Mouse (Mus musculus): ENCODE results near the gene C9.

The C9 gene

DNA sequence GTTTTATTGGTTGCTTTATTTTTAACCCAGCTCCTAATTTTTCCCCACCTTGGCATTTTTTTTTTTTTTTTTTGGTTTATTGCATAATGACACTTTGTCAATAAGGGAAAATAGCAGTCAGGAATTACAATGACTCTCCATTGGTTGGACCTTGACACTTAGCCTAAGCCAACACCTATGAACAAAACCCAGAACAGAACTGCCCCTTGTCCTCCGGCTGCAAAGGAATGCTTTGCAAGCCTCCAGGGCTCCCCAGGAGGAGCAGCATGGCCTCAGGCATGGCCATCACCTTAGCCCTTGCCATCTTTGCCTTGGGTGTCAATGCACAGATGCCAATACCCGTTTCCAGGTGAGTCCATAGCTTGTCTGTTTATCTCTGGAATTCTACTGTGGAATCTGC is at the start of gene C9:
C9 (plus strand) TSS at position 193 of the 400 bp plus-strand sequence.
- DNase-seq: no peak

GRCm38 (mm10) chr15:6398211-6398610 is 46.9 kb upstream of the C9 start:
- DNase-seq: no peak

GRCm38 (mm10) chr15:6398881-6399280 is 46.2 kb upstream of the C9 start:
- no peak for DNase-seq

- no peak for DNase-seq
These were observed 45.0 kb upstream of the C9 start for GRCm38 (mm10) chr15:6400115-6400514.

- no peak for DNase-seq
These were observed 42.7 kb upstream of the C9 start for GRCm38 (mm10) chr15:6402433-6402832.

GRCm38 (mm10) chr15:6404172-6404571 is 41.0 kb upstream of the C9 start:
- no peak for DNase-seq

DNA sequence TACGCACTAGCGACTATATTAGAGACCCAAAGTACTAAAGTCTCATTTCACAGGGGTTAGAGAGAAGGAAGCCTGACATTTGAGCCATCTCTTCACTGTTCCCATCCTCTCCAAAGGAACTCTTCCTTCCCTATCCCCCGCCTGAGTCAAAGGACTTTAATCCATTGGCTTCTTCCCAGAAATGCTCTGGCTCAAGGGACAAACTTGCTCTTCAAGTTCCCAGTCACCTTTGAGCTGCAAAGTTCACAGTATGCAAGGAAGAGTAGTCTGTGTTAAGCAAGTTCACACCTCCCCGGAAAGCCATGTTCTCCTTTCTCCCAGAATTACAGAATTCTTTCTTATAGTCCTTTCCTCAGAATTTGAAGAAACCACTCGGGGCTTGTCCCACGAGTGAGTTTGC is 38.4 kb upstream of the C9 start:
- DNase-seq: no peak

DNA sequence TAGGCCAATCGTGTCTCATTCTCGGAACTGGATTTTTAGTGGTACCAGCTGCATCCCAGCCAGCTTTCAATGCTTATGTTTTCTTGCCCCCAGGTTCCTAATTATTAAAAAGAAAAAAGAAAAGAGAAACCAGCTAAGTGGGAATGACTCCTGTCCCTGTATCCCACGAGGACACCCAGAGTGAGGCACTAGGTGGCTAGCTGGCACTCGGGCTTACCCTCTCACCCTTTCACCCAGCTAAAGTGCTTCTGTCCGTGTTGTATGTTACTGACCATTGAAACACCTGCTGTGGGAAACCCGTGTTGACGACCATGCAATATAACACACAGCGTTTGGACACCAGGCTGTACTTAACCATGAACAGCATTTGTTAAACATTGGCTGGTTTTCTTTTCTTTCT is 36.1 kb upstream of the C9 start:
- DNase-seq: no peak

GRCm38 (mm10) chr15:6410161-6410560 is 35.0 kb upstream of the C9 start:
- DNase-seq: no peak

DNA sequence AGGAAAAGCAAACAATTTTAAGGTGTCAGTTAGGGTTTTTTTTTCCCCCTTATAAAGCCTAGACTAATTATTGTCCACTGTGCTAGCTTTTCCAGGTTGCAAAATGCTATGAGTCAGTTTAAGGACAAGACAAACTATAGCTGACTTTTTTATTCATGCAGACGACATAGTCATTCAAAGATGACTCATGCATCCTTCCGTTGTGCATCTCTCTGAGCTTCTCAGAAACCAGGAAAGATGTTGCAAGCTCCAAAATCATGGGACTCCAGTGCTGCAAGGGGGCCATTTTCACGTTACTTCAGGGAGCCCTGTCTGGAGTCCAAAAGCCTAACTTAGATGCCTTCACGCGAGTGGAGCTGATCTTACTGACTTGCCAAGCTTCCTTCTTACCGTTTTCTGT is 33.8 kb upstream of the C9 start:
- no peak for DNase-seq

GRCm38 (mm10) chr15:6415317-6415716 is 29.8 kb upstream of the C9 start:
- DNase-seq: no peak

GRCm38 (mm10) chr15:6431777-6432176 is 13.3 kb upstream of the C9 start:
- no peak for DNase-seq

DNA sequence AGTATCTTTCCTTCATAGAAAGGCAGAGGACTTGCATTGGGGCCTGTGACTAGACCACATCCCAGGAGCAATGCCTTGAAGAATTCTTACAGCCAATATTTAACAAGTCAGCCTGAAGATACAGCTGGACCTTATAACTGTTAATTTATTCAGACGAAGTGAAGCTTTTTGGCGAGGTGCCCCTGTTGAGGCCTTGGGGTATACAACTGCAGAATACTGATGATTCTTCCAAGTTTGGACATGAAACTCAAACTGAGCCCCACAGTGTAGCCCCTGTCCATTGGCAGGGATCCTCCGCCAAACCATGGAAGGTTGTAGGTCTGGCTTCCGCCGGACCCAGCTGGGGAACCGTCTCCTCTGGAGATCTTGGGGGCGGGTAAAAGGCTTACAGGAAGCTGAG is 12.7 kb upstream of the C9 start:
- DNase-seq: no peak

DNA sequence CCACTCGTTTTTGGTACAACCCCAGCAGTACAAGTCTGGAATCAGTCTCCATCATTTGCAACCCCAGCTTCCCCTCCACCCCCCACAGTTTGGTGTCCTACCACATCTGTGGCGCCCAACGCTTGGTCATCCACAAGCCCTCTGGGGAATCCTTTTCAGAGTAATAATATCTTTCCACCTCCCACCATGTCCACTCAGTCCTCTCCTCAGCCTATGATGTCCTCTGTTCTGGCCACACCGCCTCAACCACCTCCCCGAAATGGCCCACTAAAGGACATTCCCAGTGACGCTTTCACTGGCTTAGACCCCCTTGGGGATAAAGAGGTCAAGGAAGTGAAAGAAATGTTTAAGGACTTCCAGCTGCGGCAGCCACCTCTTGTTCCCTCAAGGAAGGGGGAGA is 9.8 kb upstream of the C9 start:
- DNase-seq: no peak

DNA sequence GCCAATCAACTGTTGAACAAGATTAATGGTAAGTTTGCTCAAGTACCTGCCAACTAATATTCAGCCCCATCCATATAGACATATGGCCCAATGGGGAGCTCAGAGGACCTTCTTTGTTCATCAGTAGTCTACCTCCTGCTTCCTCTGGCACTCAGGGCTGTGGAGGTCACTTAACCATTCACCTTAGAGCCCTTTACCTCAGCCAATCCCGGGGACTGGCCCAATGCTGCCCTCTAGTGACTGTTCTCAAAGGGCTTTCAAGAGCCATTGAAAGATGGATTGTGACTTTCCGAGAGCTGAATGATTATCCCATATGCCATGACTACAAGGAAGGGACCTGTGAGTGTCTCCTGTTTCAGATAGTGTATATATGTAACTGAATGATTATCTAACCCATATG is 9.4 kb upstream of the C9 start:
- DNase-seq: peak; percentile 8 to 11

DNA sequence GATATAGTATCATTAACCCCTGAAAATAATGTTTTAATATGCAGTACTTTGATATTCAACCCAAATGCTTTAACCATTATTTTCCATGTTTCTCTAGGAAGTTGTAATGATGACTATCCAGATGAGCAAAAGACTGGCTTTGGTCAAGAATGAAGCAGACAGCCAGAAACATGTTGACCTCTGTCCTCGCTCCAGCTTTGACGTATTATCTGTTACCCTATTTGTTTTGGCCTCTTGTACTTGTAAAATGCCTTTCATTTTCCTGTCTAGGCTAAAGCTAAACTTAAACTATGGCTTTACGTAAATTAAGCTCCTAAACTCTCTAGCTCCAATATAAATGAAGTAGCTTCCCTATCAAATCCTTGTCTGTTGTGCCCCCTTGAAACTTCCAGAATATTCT is 6.4 kb upstream of the C9 start:
- no peak for DNase-seq

DNA sequence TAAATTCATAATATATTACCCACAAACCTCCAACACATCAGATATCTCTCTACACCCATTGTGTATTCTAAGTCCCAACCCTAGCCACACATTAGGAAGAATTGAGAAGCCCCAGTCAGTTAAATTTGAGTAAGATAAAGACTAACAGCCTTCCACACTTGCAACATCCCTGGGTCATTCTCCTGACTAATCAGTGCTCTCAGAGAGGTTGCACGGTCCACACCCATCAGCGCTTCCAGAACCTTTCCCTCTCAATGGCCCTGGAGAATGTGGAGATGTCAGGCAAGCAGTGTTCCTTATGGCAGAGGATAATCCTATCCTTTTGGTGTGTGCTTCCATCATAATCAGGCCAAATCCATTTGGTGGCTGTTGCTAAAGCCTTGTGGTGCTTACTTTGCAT is 675 bp upstream of the C9 start:
- DNase-seq: no peak

- no peak for DNase-seq
These were observed 1.1 kb downstream of the C9 start for GRCm38 (mm10) chr15:6446181-6446580.

- DNase-seq: no peak
These were observed 3.8 kb downstream of the C9 start for GRCm38 (mm10) chr15:6448892-6449291.

- DNase-seq: no peak
These were observed 9.3 kb downstream of the C9 start for GRCm38 (mm10) chr15:6454461-6454860.

DNA sequence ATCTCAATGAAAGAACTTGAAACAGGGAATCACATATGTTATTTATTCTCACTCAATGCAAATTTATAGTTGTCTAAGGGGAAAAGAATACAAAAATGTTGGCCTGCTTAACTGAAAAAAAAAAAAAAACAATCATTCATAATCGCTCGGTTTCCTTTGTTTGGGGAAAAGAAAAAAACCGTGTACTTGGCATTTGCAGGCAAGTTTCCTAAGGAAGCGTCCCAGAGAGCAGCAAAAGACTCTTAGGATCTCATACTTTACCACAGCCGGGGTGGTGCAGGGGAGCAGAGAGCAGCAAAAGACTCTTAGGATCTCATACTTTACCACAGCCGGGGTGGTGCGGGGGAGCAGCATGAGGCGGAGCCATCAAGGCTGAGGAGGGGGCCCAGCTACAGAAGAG is 16.3 kb downstream of the C9 start:
- no peak for DNase-seq

DNA sequence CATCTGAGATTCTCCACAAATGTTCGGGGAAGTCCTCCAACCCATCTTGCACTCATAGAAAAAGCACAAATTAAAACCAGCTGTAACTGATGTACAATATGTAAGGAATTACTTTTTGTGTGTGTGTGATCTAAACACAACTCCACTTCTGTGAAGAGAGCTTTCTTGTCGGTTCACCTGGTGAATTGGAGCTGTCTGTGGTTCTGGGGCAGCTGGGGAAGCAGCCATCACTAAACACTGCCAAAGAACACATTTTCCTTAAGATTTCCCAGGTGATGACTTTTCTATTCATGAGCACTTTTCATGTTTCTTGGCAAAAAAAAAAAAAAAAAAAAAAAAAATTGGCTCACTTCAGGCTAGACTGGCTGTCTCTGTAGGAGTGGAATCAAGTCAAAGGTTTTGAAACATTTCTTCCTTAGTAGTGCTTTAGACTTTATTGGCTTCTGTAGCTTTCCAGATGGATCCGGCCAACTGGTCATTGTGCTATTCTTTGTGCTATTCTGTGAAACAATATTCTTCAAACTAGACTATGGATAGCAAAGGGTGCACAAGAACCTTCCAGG is 18.3 kb downstream of the C9 start:
- no peak for DNase-seq

DNA sequence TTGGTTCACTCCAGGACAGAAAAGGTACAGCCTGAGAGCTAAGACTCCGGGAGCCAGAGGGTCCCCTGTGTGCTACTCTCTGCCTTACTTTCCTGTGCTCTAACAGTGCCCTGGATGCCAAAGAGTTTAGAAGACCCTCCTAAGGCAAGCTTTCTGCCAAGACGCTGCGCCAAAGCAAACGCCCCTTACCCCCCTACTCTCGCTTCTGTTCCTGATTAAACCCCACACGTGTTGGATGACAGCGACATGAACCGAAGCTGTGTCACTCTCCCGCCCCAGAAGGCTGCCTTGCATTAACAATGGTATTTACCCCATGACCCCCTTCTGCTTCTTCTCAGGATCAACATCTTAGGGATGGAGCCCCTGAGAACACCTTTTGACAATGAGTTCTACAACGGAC is 21.9 kb downstream of the C9 start:
- DNase-seq: no peak

DNA sequence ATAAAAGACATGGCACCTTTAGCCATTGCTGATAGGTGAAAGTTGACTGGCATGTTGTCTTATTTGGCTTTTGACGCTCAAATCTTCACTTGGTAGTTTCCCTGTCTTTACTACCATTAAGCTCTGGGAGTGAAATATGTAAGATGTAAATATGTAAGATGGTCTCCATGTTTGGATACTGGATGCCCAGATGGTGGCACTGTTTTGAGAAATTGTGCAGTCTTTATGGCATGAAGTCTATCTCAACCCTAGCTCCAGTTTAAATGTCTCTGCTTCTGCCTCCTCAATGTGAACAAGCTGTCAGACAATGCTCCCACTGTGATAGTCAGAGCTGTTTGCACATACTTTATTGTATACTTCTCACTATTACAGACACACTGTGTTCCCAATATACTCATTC is 23.7 kb downstream of the C9 start:
- DNase-seq: no peak

DNA sequence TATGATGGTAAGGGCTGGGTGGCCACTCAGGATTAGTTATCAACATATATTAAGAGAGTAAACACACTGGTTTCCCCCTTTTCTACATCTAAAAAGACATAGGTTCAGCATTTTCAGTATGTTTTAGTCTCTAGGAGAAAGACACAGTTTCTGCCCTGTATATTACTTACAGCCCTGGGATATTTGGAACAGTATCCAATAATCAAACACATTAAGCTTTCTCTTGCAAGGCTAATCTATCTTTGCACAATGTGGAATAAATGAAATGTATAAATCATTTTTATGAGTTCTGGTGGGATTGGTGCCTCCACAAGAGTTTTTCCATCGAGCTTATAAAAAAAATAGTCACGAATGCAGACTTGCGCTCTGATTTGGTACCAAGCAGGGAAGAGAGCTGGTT is 24.3 kb downstream of the C9 start:
- DNase-seq: no peak

- no peak for DNase-seq
These were observed 38.4 kb downstream of the C9 start for GRCm38 (mm10) chr15:6483561-6483960.
